Mouse (Mus musculus) spleen, adult 2 months (tissue): ENCODE measurements around the gene Aif1l. TPM values are rescaled to one million over a fixed set of nuclear protein-coding genes. Genes with fewer than 3 reads are reported as not detected.

Experiments
- DNase-seq, 2 experiments: peaks; one replicate each; pipeline versions ENCODE4 v3.0.0 to v3.0.0-alpha.2; 2012 to 2021; ENCODE audit warnings: low spot score in 2 of 2, low read depth in 1 of 2
- H3K27ac ChIP-seq: fragments of 200-500 bp; 2 replicates; pipeline ENCODE4 v1.5.1; 2012; ENCODE audit warnings: low read length, inconsistent platforms; ENCODE audit not compliant: insufficient read depth
- H3K27me3 ChIP-seq: fragments of 200-500 bp; 2 replicates; pipeline ENCODE4 v1.6.1; 2012; ENCODE audit warnings: mild to moderate bottlenecking, moderate library complexity, low read length, inconsistent platforms; ENCODE audit not compliant: control insufficient read depth, insufficient read depth
- H3K36me3 ChIP-seq: fragments of 200-500 bp; 2 replicates; pipeline ENCODE4 v1.6.1; 2012; ENCODE audit warnings: mild to moderate bottlenecking, low read length, inconsistent platforms; ENCODE audit not compliant: control insufficient read depth, insufficient read depth
- H3K4me1 ChIP-seq: fragments of 200-500 bp; 2 replicates; pipeline ENCODE4 v1.6.1; 2011; ENCODE audit warnings: inconsistent platforms; ENCODE audit not compliant: control insufficient read depth, insufficient read depth, insufficient read length
- H3K4me3 ChIP-seq: fragments of 200-500 bp; 2 replicates; pipeline ENCODE4 v1.5.1; 2011; ENCODE audit warnings: mild to moderate bottlenecking, inconsistent platforms; ENCODE audit not compliant: insufficient read depth, insufficient read length; ENCODE audit errors: extremely low read depth
- CTCF ChIP-seq: fragments of 200-500 bp; IDR thresholded peaks from 2 replicates; pipeline ENCODE4 v1.5.1; 2011; ENCODE audit warnings: mild to moderate bottlenecking, inconsistent platforms; ENCODE audit not compliant: insufficient read depth, insufficient read length, insufficient replicate concordance; ENCODE audit errors: extremely low read depth
- POLR2A ChIP-seq: fragments of 200-500 bp; IDR thresholded peaks from 2 replicates; pipeline ENCODE4 v1.6.1; 2011; ENCODE audit warnings: low read depth, low read length, inconsistent platforms
- WGBS: fragments of 180-500 bp; shearing (Covaris S2); methylation state at CpG from one replicate; pipeline ENCODE4 v1.1.7; 2018; 5-methylcytosine and 5-hydroxymethylcytosine counted together
- polyA plus RNA-seq: library from polyadenylated mRNA; depleted of rRNA; stranded (reverse); fragments of >200 nt; gene quantifications from 2 replicates; pipeline ENCODE4 v1.2.3, GENCODE M21; 2012

Gene Aif1l
- polyA plus RNA-seq, 1 experiment: 0.75 TPM

GRCm38 (mm10) chr2:31948801-31949200 is 1.1 kb upstream of the Aif1l start:
- Histone ChIP-seq H3K36me3 (no peaks in the 10 kb centered on the region), H3K4me3 (no peak overlapping the region), H3K27me3 (peaks cover 10% of the 10 kb centered on the region; the same call in 1 of the 2 replicates), H3K27ac (no peak overlapping the region), H3K4me1 (peaks cover 3% of the 10 kb centered on the region)
- no peak for DNase-seq
- no peak for TF ChIP-seq POLR2A
- TF ChIP-seq CTCF: no peak
- 76% methylated on average over 6 of the region's 6 CpGs for WGBS

- no peak for DNase-seq
- Histone ChIP-seq H3K27ac (no peak overlapping the region), H3K4me1 (peaks cover 3% of the 10 kb centered on the region), H3K4me3 (no peak overlapping the region), H3K36me3 (no peaks in the 10 kb centered on the region), H3K27me3 (peaks cover 10% of the 10 kb centered on the region; the same call in 1 of the 2 replicates)
- 35% methylated on average over 9 of the region's 9 CpGs for WGBS
- TF ChIP-seq POLR2A (no peak), CTCF (no peak)
Measured at GRCm38 (mm10) chr2:31950966-31951365, 1.0 kb downstream of the Aif1l start.

- no peak for TF ChIP-seq POLR2A
- no peak for TF ChIP-seq CTCF
- H3K4me3 ChIP-seq: no peak overlapping the region
- WGBS: 84% methylated on average over 10 of the region's 10 CpGs
Measured at GRCm38 (mm10) chr2:31952236-31952635, 2.3 kb downstream of the Aif1l start.

DNA sequence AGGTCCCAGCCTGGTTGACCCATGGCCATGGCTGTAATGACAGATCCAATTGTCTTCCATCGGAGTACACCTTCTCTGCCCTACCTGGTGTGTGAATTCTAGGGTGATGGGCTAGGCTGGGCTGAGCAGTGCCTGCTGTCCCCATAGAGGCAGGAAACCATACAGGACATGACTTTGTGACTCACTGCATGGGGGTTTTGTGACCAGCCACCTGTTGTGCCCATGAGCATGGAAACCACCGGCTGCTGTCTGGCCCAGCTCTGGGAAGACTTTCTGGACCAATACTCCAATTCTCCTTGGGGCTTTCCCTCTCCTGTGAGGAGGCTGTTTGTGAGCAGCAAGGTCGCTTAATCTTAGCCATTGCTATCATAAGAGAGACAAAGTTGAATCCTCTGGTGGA is 2.8 kb downstream of the Aif1l start:
- WGBS: 74% methylated on average over 3 of the region's 3 CpGs
- no peak overlapping the region for H3K4me3 ChIP-seq
- peaks cover 10% of the 10 kb centered on the region; the same call in 1 of the 2 replicates for H3K27me3 ChIP-seq
- TF ChIP-seq CTCF (no peak), POLR2A (no peak)
- H3K36me3 ChIP-seq: no peaks in the 10 kb centered on the region
- H3K4me1 ChIP-seq: peaks cover 3% of the 10 kb centered on the region
- H3K27ac ChIP-seq: no peak overlapping the region
- no peak for DNase-seq

More at GRCm38 (mm10) chr2:31952236-31952635, 2.3 kb downstream of the Aif1l start:
- DNase-seq: no peak
- peaks cover 3% of the 10 kb centered on the region for H3K4me1 ChIP-seq
- no peaks in the 10 kb centered on the region for H3K36me3 ChIP-seq
- peaks cover 10% of the 10 kb centered on the region; the same call in 1 of the 2 replicates for H3K27me3 ChIP-seq
- no peak overlapping the region for H3K27ac ChIP-seq

DNA sequence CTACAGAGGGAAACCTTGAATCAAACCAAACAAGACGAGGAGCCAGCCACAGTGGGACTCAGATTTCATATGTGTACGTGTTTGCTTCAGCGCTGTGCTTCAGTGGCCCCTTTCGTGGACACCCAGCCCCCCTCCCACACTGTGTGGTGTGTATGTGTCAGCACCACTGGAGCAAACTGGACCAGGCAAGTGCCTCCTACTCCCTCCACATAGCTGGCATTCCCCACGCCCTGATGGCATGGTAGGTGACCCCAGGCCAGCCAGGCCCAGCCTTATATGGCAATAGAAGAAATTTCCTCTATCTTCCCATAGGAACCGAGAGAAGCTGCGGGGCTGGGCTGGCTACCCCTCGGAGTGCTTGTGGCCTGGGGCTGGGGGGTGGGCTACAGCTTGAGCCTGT is 3.7 kb downstream of the Aif1l start:
- no peak overlapping the region for H3K27ac ChIP-seq
- 91% methylated on average over 8 of the region's 8 CpGs for WGBS
- peaks cover 10% of the 10 kb centered on the region; the same call in 1 of the 2 replicates for H3K27me3 ChIP-seq
- no peak overlapping the region for H3K4me3 ChIP-seq
- peaks cover 3% of the 10 kb centered on the region for H3K4me1 ChIP-seq
- DNase-seq: no peak
- no peak for TF ChIP-seq CTCF
- no peak for TF ChIP-seq POLR2A
- no peaks in the 10 kb centered on the region for H3K36me3 ChIP-seq

GRCm38 (mm10) chr2:31954779-31955181 is 4.8 kb downstream of the Aif1l start:
- Histone ChIP-seq H3K27me3 (peaks cover 10% of the 10 kb centered on the region; the same call in 1 of the 2 replicates), H3K36me3 (no peaks in the 10 kb centered on the region), H3K27ac (no peak overlapping the region), H3K4me1 (peaks cover 3% of the 10 kb centered on the region), H3K4me3 (no peak overlapping the region)
- 87% methylated on average over 9 of the region's 9 CpGs for WGBS
- TF ChIP-seq POLR2A: no peak
- no peak for TF ChIP-seq CTCF
- DNase-seq: no peak

GRCm38 (mm10) chr2:31955686-31956085 is 5.7 kb downstream of the Aif1l start:
- 89% methylated on average over 5 of the region's 5 CpGs for WGBS
- H3K36me3 ChIP-seq: no peaks in the 10 kb centered on the region

More at GRCm38 (mm10) chr2:31955686-31956085, 5.7 kb downstream of the Aif1l start:
- H3K27ac ChIP-seq: no peak overlapping the region
- no peaks in the 10 kb centered on the region; the same call in 1 of the 2 replicates for H3K4me1 ChIP-seq
- no peak overlapping the region for H3K4me3 ChIP-seq
- H3K27me3 ChIP-seq: 0 out of 2 replicates have a peak, but pooled peaks cover 2% of the 10 kb centered on the region
- no peak for DNase-seq
- TF ChIP-seq POLR2A (no peak), CTCF (no peak)
